Mouse (Mus musculus) liver, postnatal 0 days (tissue): ENCODE results near the gene Wdr4.

Experiments used
- CTCF ChIP-seq: sonication (generic); IDR thresholded peaks from 2 replicates; pipeline ENCODE4 v1.5.1; 2016; ENCODE audit warnings: antibody characterized with exemption, low read depth
- EP300 ChIP-seq: IDR thresholded peaks from 2 replicates; pipeline ENCODE4 v1.6.1; 2016; ENCODE audit warnings: antibody characterized with exemption, low read depth, mild to moderate bottlenecking

- no peak for TF ChIP-seq CTCF
- TF ChIP-seq EP300, result no peak
Observed at GRCm38 (mm10) chr17:31540809-31541459, 21.2 kb upstream of the Wdr4 start.
